Mouse (Mus musculus): ENCODE measurements around the gene Tcta.

- no peak for TF ChIP-seq CTCF (IDR thresholded peaks at IDR 0.05 in 2 of 3, conservative IDR thresholded peaks at IDR 0.05 in 1 of 3; ENCODE audit: control insufficient read depth in 1 of 3, insufficient read depth in 1 of 3, low read depth in 2 of 3, low read length in 3 of 3, poor library complexity in 1 of 3, severe bottlenecking in 1 of 3)
- TF ChIP-seq MYC (IDR thresholded peaks at IDR 0.05; ENCODE audit: low read depth, low read length): no peak
- TF ChIP-seq TAL1 (IDR thresholded peaks at IDR 0.05; ENCODE audit: low read length): no peak
- TF ChIP-seq SIN3A (IDR thresholded peaks at IDR 0.05; ENCODE audit: low read length): no peak
- TF ChIP-seq CHD1 (IDR thresholded peaks at IDR 0.05; ENCODE audit: low read depth, low read length): no peak
- no peak for TF ChIP-seq ZKSCAN1 (IDR thresholded peaks at IDR 0.05; ENCODE audit: low read depth, low read length)
- TF ChIP-seq MXI1 (IDR thresholded peaks at IDR 0.05; ENCODE audit: low read depth, low read length): no peak
Observed at GRCm38 (mm10) chr9:108271941-108272340, 34.0 kb downstream of the Tcta start.

Data from MEL (cell line).